Mouse (Mus musculus) stomach, postnatal 0 days (tissue): ENCODE results near the gene Ick. TPM values are rescaled to one million over a fixed set of nuclear protein-coding genes. Genes with fewer than 3 reads are reported as not detected.
A peak's percentile ranks its signal among the peaks of the same experiment; 100 is the strongest.

ENCODE experiments used
- ATAC-seq: fragments of 200-750 bp; cut with Nextera tagmentation; 2 replicates; pipeline ENCODE4 v1.8.0; 2017; ENCODE audit not compliant: low FRiP score, low TSS enrichment
- DNase-seq: peaks from one replicate; pipeline ENCODE4 v3.0.0-alpha.2; 2016; ENCODE audit warnings: low spot score
- H3K27ac ChIP-seq: fragments of 300-500 bp; sonication (generic); replicated peaks from 2 replicates; pipeline ENCODE4 v1.5.1; 2014; ENCODE audit warnings: mild to moderate bottlenecking, control low read depth
- H3K27me3 ChIP-seq: fragments of 300-500 bp; sonication (generic); 2 replicates; pipeline ENCODE4 v1.6.1; 2014; ENCODE audit warnings: low read length; ENCODE audit not compliant: control insufficient read depth, insufficient read depth
- H3K36me3 ChIP-seq: fragments of 300-500 bp; sonication (generic); 2 replicates; pipeline ENCODE4 v1.6.1; 2014; ENCODE audit warnings: low read length, mixed read lengths; ENCODE audit not compliant: control insufficient read depth, insufficient read depth
- H3K4me1 ChIP-seq: fragments of 300-500 bp; sonication (generic); replicated peaks from 2 replicates; pipeline ENCODE4 v1.6.1; 2014; ENCODE audit warnings: antibody characterized with exemption; ENCODE audit not compliant: control insufficient read depth, insufficient read depth
- H3K4me2 ChIP-seq: fragments of 300-500 bp; sonication (generic); replicated peaks from 2 replicates; pipeline ENCODE4 v1.6.1; 2014; ENCODE audit warnings: low read depth, mild to moderate bottlenecking, control low read depth, moderate library complexity
- H3K4me3 ChIP-seq: fragments of 300-500 bp; sonication (generic); 2 replicates; pipeline ENCODE4 v1.5.1; 2014; ENCODE audit warnings: low read depth, low read length, control low read depth
- H3K9ac ChIP-seq: fragments of 300-500 bp; sonication (generic); 2 replicates; pipeline ENCODE4 v1.6.1; 2014; ENCODE audit warnings: mild to moderate bottlenecking, low read length, control low read depth, mixed read lengths
- H3K9me3 ChIP-seq: fragments of 300-500 bp; sonication (generic); 2 replicates; pipeline ENCODE4 v1.6.1; 2016; ENCODE audit warnings: low read length; ENCODE audit not compliant: control insufficient read depth
- CTCF ChIP-seq: IDR thresholded peaks from 2 replicates; pipeline ENCODE4 v1.5.1; 2016; ENCODE audit warnings: antibody characterized with exemption, low read depth, mild to moderate bottlenecking, moderate library complexity
- EP300 ChIP-seq: optimal IDR thresholded peaks from 2 replicates; pipeline ENCODE3; 2016; ENCODE audit warnings: antibody characterized with exemption
- WGBS: fragments of 180-500 bp; shearing (Covaris S2); extraction: QIAGEN DNeasy Blood & Tissue Kit; methylation state at CpG from one replicate; pipeline ENCODE4 v1.1.7; 2014; 5-methylcytosine and 5-hydroxymethylcytosine counted together
- polyA plus RNA-seq: library from polyadenylated mRNA; unstranded; fragments of >200 nt; fragmentation: Nextera tagmentation; extraction: Ambion mirVana; gene quantifications from 2 replicates; pipeline ENCODE4 v1.2.1, GENCODE M21; 2015

The Ick gene
- polyA plus RNA-seq, 1 experiment from 2014 or later, result 28.5 TPM

DNA sequence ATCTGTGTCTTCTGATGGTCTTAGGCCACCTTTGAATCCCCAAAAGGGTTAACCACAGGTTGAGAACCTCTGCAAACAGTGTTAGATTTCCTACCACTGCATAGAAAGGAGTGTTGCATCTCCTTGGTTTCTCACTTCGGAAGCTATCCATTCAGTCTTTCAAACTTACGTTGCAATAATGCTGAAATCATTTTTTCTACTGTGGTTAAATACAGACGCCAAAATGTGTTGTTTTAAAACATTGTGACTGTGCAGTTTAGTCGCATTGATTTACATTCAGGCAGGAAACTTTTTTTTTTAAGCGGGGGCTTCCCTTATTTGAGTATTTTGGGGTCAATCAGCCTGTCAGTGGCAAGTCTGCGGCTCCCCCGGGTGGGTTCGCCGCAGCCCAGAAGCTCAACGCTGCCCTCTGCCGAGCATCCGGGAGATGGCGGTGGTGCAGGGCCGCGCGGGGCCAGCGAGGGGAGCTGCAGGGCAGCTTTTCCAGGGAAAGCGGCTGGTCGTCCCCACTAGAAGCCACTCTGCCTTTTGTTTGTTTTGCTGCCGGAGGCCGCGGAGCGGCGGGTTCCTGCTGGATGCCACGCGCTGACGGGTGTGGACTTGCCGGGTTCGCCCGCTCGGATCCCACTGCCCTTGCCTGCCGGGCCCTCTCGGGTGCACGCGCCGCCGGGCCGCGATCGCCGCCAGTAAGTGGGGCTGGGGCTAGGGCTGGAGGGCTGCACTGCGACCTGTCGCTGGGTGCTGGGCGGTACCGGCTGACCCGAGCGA is 4.0 kb downstream of the Ick start:
- peak overlapping the region; percentile 95 for H3K27ac ChIP-seq
- H3K27me3 ChIP-seq, result no peaks in the 10 kb centered on the region
- no peaks in the 10 kb centered on the region for H3K4me1 ChIP-seq
- H3K4me3 ChIP-seq, result peak overlapping the region; percentile 85
- WGBS, result under 1% methylated on average over 42 of the region's 47 CpGs
- 0 out of 2 replicates have a peak, but pooled peaks cover 3% of the 10 kb centered on the region for H3K36me3 ChIP-seq
- DNase-seq, result peak; percentile 94
- peak; percentile 83 for ATAC-seq
- no peaks in the 10 kb centered on the region for H3K9me3 ChIP-seq
- peak overlapping the region; percentile 64 for H3K4me2 ChIP-seq
- H3K9ac ChIP-seq, result peak overlapping the region; percentile 96
- TF ChIP-seq CTCF (peak; percentile 98), EP300 (no peak)

GRCm38 (mm10) chr9:78113538-78113885 is 4.5 kb downstream of the Ick start:
- no peaks in the 10 kb centered on the region for H3K9me3 ChIP-seq
- H3K27me3 ChIP-seq, result no peaks in the 10 kb centered on the region
- TF ChIP-seq CTCF (no peak), EP300 (no peak)
- ATAC-seq, result no peak
- no peaks in the 10 kb centered on the region for H3K4me1 ChIP-seq
- H3K4me2 ChIP-seq, result peak overlapping the region; percentile 64
- no peak for DNase-seq
- WGBS, result under 1% methylated on average over 14 of the region's 14 CpGs
- H3K9ac ChIP-seq, result peak overlapping the region; percentile 96
- peak overlapping the region; percentile 95 for H3K27ac ChIP-seq
- peak overlapping the region; percentile 85 for H3K4me3 ChIP-seq
- 0 out of 2 replicates have a peak, but pooled peaks cover 3% of the 10 kb centered on the region for H3K36me3 ChIP-seq

- Histone ChIP-seq H3K27me3 (no peaks in the 10 kb centered on the region), H3K9me3 (no peaks in the 10 kb centered on the region), H3K36me3 (peaks cover 6% of the 10 kb centered on the region; the same call in 1 of the 2 replicates), H3K4me3 (no peak overlapping the region), H3K27ac (peak overlapping the region; percentile 65), H3K4me1 (no peaks in the 10 kb centered on the region), H3K9ac (no peak overlapping the region), H3K4me2 (peak overlapping the region; percentile 64)
- DNase-seq (no peak), ATAC-seq (no peak)
- WGBS, result 67% methylated on average over 9 of the region's 9 CpGs
- TF ChIP-seq EP300, result no peak
- TF ChIP-seq CTCF, result no peak
These were observed 6.8 kb downstream of the Ick start for GRCm38 (mm10) chr9:78115746-78116145.

GRCm38 (mm10) chr9:78117690-78118089 is 8.7 kb downstream of the Ick start:
- H3K4me1 ChIP-seq, result no peaks in the 10 kb centered on the region
- H3K9me3 ChIP-seq, result no peaks in the 10 kb centered on the region
- TF ChIP-seq CTCF (no peak), EP300 (no peak)
- no peaks in the 10 kb centered on the region for H3K27me3 ChIP-seq
- no peak overlapping the region for H3K4me3 ChIP-seq
- H3K4me2 ChIP-seq, result no peak overlapping the region
- WGBS, result 63% methylated on average over 2 of the region's 2 CpGs
- ATAC-seq (peak; percentile 90), DNase-seq (peak; percentile 65)
- H3K36me3 ChIP-seq, result peaks cover 6% of the 10 kb centered on the region; the same call in 1 of the 2 replicates
- H3K27ac ChIP-seq, result peak overlapping the region; percentile 70
- no peak overlapping the region for H3K9ac ChIP-seq

- ATAC-seq (peak; percentile 76), DNase-seq (peak; percentile 74)
- Histone ChIP-seq H3K27me3 (no peaks in the 10 kb centered on the region), H3K4me2 (no peak overlapping the region), H3K9ac (peak overlapping the region; percentile 24; the same call in 1 of the 2 replicates), H3K4me3 (no peak overlapping the region), H3K4me1 (no peaks in the 10 kb centered on the region), H3K36me3 (peaks cover 6% of the 10 kb centered on the region; the same call in 1 of the 2 replicates), H3K27ac (peak overlapping the region; percentile 90), H3K9me3 (no peaks in the 10 kb centered on the region)
- WGBS, result 57% methylated on average over 8 of the region's 8 CpGs
- no peak for TF ChIP-seq EP300
- no peak for TF ChIP-seq CTCF
These were observed 12.4 kb downstream of the Ick start for GRCm38 (mm10) chr9:78121358-78121757.

DNA sequence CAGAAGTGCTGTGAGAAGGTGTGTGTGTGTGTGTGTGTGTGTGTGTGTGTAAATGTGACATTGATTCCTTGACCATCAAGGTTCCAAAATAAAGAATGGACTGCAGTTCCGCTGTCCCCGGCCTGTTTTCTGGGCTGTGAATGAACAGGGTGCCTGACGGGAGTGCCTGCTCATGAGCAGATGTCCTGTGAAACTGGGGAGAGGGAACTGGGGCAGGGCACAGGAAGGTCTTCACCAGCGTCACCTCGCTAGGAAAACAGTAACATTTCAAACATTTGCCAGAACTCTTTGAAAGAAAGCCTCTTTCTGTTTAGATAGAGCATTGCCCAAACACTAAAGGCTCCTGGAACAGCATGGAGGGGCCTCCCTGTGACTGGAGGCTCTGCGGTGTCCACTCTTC is 13.0 kb downstream of the Ick start:
- Histone ChIP-seq H3K4me3 (no peak overlapping the region), H3K36me3 (peaks cover 3% of the 10 kb centered on the region; the same call in 1 of the 2 replicates), H3K4me1 (no peaks in the 10 kb centered on the region), H3K9ac (no peak overlapping the region), H3K27ac (peak overlapping the region; percentile 90), H3K27me3 (no peaks in the 10 kb centered on the region), H3K9me3 (no peaks in the 10 kb centered on the region), H3K4me2 (no peak overlapping the region)
- no peak for TF ChIP-seq CTCF
- no peak for TF ChIP-seq EP300
- DNase-seq (no peak), ATAC-seq (no peak)
- WGBS, result 61% methylated on average over 6 of the region's 6 CpGs
